Mouse (Mus musculus): ENCODE measurements around the gene Prpf40a. TPM values are rescaled to one million over a fixed set of nuclear protein-coding genes. Genes with fewer than 3 reads are reported as not detected.

Prpf40a gene
- polyA plus RNA-seq, 1 experiment from 2014 or later: 66.6 TPM

DNA sequence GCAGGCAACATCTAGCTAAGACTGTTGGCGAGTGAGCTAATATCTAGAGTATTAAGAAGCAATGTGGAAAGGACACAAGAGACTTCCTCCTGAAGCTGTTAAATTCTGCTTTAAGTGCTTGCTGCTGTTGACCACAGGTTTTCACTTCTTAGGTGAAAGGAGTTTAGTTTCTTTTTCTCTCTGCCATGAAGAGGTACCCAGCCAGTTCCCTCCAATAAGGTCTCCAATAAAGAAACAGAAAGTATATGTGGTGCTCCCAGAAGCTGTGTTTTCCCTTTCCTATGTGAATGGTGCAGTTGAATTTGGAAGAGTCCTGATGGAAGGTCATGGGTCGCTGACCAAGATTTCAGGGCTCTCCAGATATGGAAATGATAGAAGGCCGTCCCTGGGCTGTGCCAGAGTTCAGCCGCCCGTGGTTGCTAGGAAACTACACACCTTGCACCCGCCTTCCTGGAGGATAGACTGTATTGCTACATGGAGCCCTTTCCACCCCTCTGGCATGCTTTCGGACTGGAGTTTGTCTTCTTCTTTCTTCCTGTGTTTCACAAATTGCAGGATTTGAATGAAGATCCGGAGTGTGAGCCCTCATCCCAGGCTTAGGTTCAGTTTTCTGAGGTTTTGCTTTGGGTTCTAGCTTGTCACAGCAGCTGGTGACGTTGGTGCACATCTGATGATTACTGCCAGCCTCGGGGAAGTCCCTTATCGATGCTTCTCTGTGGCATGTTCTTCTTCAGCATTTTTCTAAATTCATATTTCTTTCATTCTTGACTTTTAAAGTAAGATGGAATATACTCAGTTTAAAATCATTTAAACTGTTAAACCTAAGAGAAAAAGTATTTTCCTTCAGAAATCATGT lies 89.0 kb downstream of the Prpf40a start:
- Histone ChIP-seq H3K27me3 (replicated peaks; ENCODE audit: control insufficient read depth, insufficient read depth, low read length) (no peaks in the 10 kb centered on the region), H3K4me2 (replicated peaks; ENCODE audit: low read depth) (no peak overlapping the region), H3K4me1 (replicated peaks; ENCODE audit: control insufficient read depth, insufficient read depth, low read length) (no peaks in the 10 kb centered on the region), H3K9me3 (ENCODE audit: control insufficient read depth) (no peaks in the 10 kb centered on the region), H3K36me3 (ENCODE audit: control insufficient read depth, insufficient read depth) (no peaks in the 10 kb centered on the region), H3K27ac (ENCODE audit: low read depth, low read length) (no peak overlapping the region), H3K4me3 (ENCODE audit: low read depth, low read length) (no peak overlapping the region), H3K9ac (ENCODE audit: low read depth, low read length) (no peak overlapping the region)
- 75% methylated on average over 11 of the region's 11 CpGs for WGBS
- no peak for TF ChIP-seq CTCF (IDR thresholded peaks at IDR 0.05; ENCODE audit: low read depth)
- ATAC-seq: no peak

DNA sequence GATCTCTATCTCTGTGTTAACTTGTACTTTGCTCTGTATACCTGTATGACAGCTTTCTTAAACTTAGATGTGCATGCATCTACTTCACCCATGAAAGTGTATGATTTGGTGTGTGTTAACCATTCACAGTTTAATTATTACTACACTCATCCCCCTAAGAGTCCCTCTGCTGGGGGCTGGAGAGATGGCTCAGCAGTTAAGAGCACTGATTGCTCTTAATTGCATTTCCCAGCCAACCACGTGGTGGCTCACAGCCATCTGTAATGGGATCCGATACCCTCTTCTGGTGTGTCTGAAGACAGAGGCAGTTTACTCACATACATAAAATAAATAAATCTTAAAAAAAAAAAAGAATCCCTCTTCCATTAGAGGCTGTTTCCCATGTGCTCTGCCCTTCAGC lies 91.0 kb downstream of the Prpf40a start:
- H3K36me3 ChIP-seq (ENCODE audit: control insufficient read depth, insufficient read depth): no peaks in the 10 kb centered on the region
- H3K27ac ChIP-seq (ENCODE audit: low read depth, low read length): no peak overlapping the region
- no peak overlapping the region for H3K4me2 ChIP-seq (replicated peaks; ENCODE audit: low read depth)
- no peaks in the 10 kb centered on the region for H3K4me1 ChIP-seq (replicated peaks; ENCODE audit: control insufficient read depth, insufficient read depth, low read length)
- no peak for TF ChIP-seq CTCF (IDR thresholded peaks at IDR 0.05; ENCODE audit: low read depth)
- no peaks in the 10 kb centered on the region for H3K9me3 ChIP-seq (ENCODE audit: control insufficient read depth)
- H3K4me3 ChIP-seq (ENCODE audit: low read depth, low read length): no peak overlapping the region
- H3K9ac ChIP-seq (ENCODE audit: low read depth, low read length): no peak overlapping the region
- ATAC-seq: no peak
- no peaks in the 10 kb centered on the region for H3K27me3 ChIP-seq (replicated peaks; ENCODE audit: control insufficient read depth, insufficient read depth, low read length)
- 34% methylated on average over 2 of the region's 2 CpGs for WGBS

DNA sequence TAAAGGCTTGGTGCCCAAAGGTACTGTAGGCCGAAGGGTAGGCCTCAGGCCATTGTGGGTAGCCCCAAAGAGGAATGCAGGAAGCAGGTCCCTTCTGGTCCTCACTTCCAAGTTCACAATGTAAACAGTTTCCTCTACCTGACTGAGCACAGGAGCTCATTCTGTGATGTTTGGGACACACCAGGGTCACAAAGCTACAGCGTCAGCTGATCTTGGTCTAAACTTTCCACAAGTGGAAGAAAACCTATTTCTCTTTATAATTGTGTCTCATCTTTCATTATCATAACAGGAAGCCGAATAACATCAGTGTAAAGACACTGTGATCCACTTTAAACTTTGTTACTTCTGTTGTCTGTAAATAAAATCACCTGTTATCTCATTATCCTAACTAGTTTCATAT lies 95.6 kb downstream of the Prpf40a start:
- no peak overlapping the region for H3K27ac ChIP-seq (ENCODE audit: low read depth, low read length)
- H3K9me3 ChIP-seq (ENCODE audit: control insufficient read depth): no peaks in the 10 kb centered on the region
- H3K4me2 ChIP-seq (replicated peaks; ENCODE audit: low read depth): no peak overlapping the region
- no peaks in the 10 kb centered on the region for H3K4me1 ChIP-seq (replicated peaks; ENCODE audit: control insufficient read depth, insufficient read depth, low read length)
- ATAC-seq: no peak
- WGBS: 89% methylated on average over 3 of the region's 3 CpGs
- H3K4me3 ChIP-seq (ENCODE audit: low read depth, low read length): no peak overlapping the region
- H3K27me3 ChIP-seq (replicated peaks; ENCODE audit: control insufficient read depth, insufficient read depth, low read length): no peaks in the 10 kb centered on the region
- no peak overlapping the region for H3K9ac ChIP-seq (ENCODE audit: low read depth, low read length)
- no peak for TF ChIP-seq CTCF (IDR thresholded peaks at IDR 0.05; ENCODE audit: low read depth)
- H3K36me3 ChIP-seq (ENCODE audit: control insufficient read depth, insufficient read depth): no peaks in the 10 kb centered on the region

- H3K36me3 ChIP-seq (ENCODE audit: control insufficient read depth, insufficient read depth): no peaks in the 10 kb centered on the region
- 83% methylated on average over 9 of the region's 9 CpGs for WGBS
- no peaks in the 10 kb centered on the region for H3K27me3 ChIP-seq (replicated peaks; ENCODE audit: control insufficient read depth, insufficient read depth, low read length)
- H3K4me2 ChIP-seq (replicated peaks; ENCODE audit: low read depth): no peak overlapping the region
- no peaks in the 10 kb centered on the region for H3K9me3 ChIP-seq (ENCODE audit: control insufficient read depth)
- no peak overlapping the region for H3K4me3 ChIP-seq (ENCODE audit: low read depth, low read length)
- no peak for ATAC-seq
- no peak overlapping the region for H3K9ac ChIP-seq (ENCODE audit: low read depth, low read length)
- no peak overlapping the region for H3K27ac ChIP-seq (ENCODE audit: low read depth, low read length)
- no peaks in the 10 kb centered on the region for H3K4me1 ChIP-seq (replicated peaks; ENCODE audit: control insufficient read depth, insufficient read depth, low read length)
- TF ChIP-seq CTCF (IDR thresholded peaks at IDR 0.05; ENCODE audit: low read depth): no peak
Observed at GRCm38 (mm10) chr2:53095031-53095430, 96.1 kb downstream of the Prpf40a start.

DNA sequence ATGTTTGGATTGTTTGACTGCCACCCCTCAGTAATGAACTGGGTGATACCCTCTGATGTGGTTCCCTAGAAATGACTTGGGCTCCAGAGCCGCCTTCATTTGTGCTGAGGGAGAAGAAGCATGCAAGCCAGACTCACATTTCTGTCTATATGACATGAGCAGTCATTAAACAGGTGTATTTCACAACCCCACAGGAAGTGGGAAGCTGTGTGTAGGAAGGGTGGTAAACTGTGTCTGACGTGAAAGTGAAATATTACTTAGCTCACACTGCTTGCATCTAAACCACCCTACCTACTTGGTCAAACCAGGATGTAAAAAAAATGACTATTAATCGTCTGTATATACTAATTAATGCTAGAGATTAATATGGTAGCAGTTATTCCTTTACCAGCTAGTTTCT lies 102.3 kb downstream of the Prpf40a start:
- WGBS: 77% methylated on average over 3 of the region's 3 CpGs
- no peak for ATAC-seq
- Histone ChIP-seq H3K4me1 (replicated peaks; ENCODE audit: control insufficient read depth, insufficient read depth, low read length) (no peaks in the 10 kb centered on the region), H3K4me2 (replicated peaks; ENCODE audit: low read depth) (no peak overlapping the region), H3K27me3 (replicated peaks; ENCODE audit: control insufficient read depth, insufficient read depth, low read length) (no peaks in the 10 kb centered on the region), H3K4me3 (ENCODE audit: low read depth, low read length) (no peak overlapping the region), H3K36me3 (ENCODE audit: control insufficient read depth, insufficient read depth) (no peaks in the 10 kb centered on the region), H3K9me3 (ENCODE audit: control insufficient read depth) (no peaks in the 10 kb centered on the region), H3K9ac (ENCODE audit: low read depth, low read length) (no peak overlapping the region), H3K27ac (ENCODE audit: low read depth, low read length) (no peak overlapping the region)
- no peak for TF ChIP-seq CTCF (IDR thresholded peaks at IDR 0.05; ENCODE audit: low read depth)

GRCm38 (mm10) chr2:53085617-53086202 lies 105.4 kb downstream of the Prpf40a start:
- no peaks in the 10 kb centered on the region for H3K27me3 ChIP-seq (replicated peaks; ENCODE audit: control insufficient read depth, insufficient read depth, low read length)
- TF ChIP-seq CTCF (IDR thresholded peaks at IDR 0.05; ENCODE audit: low read depth): peak; percentile 80
- H3K9ac ChIP-seq (ENCODE audit: low read depth, low read length): no peak overlapping the region
- no peak overlapping the region for H3K27ac ChIP-seq (ENCODE audit: low read depth, low read length)
- H3K36me3 ChIP-seq (ENCODE audit: control insufficient read depth, insufficient read depth): no peaks in the 10 kb centered on the region
- WGBS: 51% methylated on average over 9 of the region's 9 CpGs
- H3K9me3 ChIP-seq (ENCODE audit: control insufficient read depth): no peaks in the 10 kb centered on the region
- ATAC-seq: no peak
- H3K4me1 ChIP-seq (replicated peaks; ENCODE audit: control insufficient read depth, insufficient read depth, low read length): no peaks in the 10 kb centered on the region
- H3K4me3 ChIP-seq (ENCODE audit: low read depth, low read length): no peak overlapping the region
- H3K4me2 ChIP-seq (replicated peaks; ENCODE audit: low read depth): no peak overlapping the region

Other genes starting within 250 kb of the Prpf40a start
- 19.6 and 21.4 TPM in 2 replicates for gene Arl6ip6, start 442 bp upstream of the Prpf40a start, polyA plus RNA-seq (2015; fragmentation: Nextera tagmentation; extraction: Ambion mirVana)